Mouse (Mus musculus): ENCODE results near the gene Ate1.

GRCm38 (mm10) chr7:130435776-130436175, 84.4 kb downstream of the Ate1 start:
- TF ChIP-seq ZNF384 (IDR thresholded peaks at IDR 0.05; ENCODE audit: low read depth, low read length) (no peak), HCFC1 (IDR thresholded peaks at IDR 0.05; ENCODE audit: borderline replicate concordance, insufficient read depth, low read length) (no peak), CHD2 (IDR thresholded peaks at IDR 0.05; ENCODE audit: low read depth, low read length) (no peak), MAFK (IDR thresholded peaks at IDR 0.05; ENCODE audit: insufficient read depth, low read depth, low read length) (no peak), ZC3H11A (IDR thresholded peaks at IDR 0.05; ENCODE audit: borderline replicate concordance, low read depth, low read length) (no peak)

All from ES-E14 (cell line).